Mouse (Mus musculus): ENCODE measurements around the gene Smg1.

DNA sequence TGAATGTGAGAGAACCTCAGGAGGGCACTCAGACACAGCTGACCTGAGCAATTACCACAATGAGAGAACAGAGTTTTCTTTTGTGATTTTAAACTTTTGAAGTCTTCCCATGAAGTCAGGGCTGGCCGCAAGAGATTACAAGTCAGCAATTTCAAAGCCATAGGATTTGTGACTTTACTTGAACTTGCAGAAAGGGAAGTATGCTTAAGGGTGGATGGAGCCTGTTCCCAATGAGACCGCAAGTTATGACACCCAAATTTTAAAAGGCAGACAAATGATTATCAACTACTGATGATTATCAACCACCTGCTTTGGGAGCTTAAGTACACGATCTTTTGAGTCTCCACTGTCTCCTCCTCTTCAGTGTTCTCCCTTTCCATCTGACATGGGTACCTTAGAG lies 125.0 kb downstream of the Smg1 start:
- TF ChIP-seq ZKSCAN1 (IDR thresholded peaks at IDR 0.05; ENCODE audit: borderline replicate concordance, low read depth, low read length) (no peak), POLR2A (IDR thresholded peaks at IDR 0.05; ENCODE audit: low read depth, low read length) (no peak), MXI1 (IDR thresholded peaks at IDR 0.05; ENCODE audit: low read depth, low read length) (no peak)
